Mouse (Mus musculus): ENCODE measurements at regions not wholly inside any gene's neighbourhood (a gene's known extent, or its start where the extent isn't known, plus 50 kb on each side); places are given as distances from the start of the nearest gene placed in this dataset.

DNA sequence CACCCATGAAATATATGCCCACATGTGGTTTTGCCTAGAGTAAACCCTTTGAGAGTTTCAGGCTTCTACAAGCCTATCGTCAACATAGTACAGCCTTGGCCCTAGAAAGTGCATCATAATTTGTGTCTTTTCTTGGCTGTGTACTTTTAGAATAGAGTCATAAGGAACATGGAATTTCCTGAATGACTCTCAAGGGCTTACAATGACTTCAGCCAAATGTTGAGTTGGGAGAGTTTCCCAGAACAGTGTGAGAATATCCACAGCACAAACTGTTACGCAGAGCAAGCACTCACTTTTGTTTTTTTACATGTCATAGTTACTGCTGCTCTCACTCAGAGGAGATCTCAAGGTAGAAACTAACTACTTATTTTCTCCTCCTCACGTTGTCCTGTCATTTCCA lies 152.5 kb downstream of the Spry2 start:
- no peaks in the 10 kb centered on the region for H3K9me3 ChIP-seq
- no peaks in the 10 kb centered on the region for H3K36me3 ChIP-seq (replicated peaks; ENCODE audit: low read length)
- H3K4me1 ChIP-seq = no peaks in the 10 kb centered on the region
- no peaks in the 10 kb centered on the region for H3K27me3 ChIP-seq (replicated peaks)
- no peak for TF ChIP-seq FLI1 (IDR thresholded peaks at IDR 0.05; ENCODE audit: low read length)
- no peak for TF ChIP-seq GATA1 (IDR thresholded peaks at IDR 0.05; ENCODE audit: borderline replicate concordance, low read length)
- no peak overlapping the region for H3K4me3 ChIP-seq (replicated peaks)

DNA sequence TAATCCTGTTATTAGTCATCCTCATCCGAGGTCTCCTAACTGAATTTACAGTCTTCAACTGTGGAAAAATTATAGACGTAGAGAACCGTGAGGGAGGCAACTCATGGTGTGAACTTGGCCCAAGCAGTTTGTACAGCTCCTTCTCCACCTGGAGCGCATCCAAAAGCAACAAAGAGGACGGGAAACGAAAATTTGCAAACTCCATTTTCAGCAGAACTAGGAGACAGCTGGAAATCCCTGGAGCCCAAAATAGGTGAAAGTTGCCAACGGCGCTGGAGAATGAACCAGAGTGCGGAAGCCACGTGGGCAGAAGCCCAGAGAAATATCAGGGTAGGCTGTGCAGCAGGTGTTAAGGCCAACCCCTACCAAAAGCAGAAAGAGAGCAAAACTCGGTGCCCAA lies 155.7 kb downstream of the Spry2 start:
- H3K4me1 ChIP-seq = peaks cover 7% of the 10 kb centered on the region; the same call in 1 of the 2 replicates
- no peak overlapping the region for H3K4me3 ChIP-seq (replicated peaks)
- no peaks in the 10 kb centered on the region for H3K27me3 ChIP-seq (replicated peaks)
- no peaks in the 10 kb centered on the region for H3K9me3 ChIP-seq
- no peaks in the 10 kb centered on the region for H3K36me3 ChIP-seq (replicated peaks; ENCODE audit: low read length)
- no peak for TF ChIP-seq FLI1 (IDR thresholded peaks at IDR 0.05; ENCODE audit: low read length)
- TF ChIP-seq GATA1 (IDR thresholded peaks at IDR 0.05; ENCODE audit: borderline replicate concordance, low read length) = no peak

DNA sequence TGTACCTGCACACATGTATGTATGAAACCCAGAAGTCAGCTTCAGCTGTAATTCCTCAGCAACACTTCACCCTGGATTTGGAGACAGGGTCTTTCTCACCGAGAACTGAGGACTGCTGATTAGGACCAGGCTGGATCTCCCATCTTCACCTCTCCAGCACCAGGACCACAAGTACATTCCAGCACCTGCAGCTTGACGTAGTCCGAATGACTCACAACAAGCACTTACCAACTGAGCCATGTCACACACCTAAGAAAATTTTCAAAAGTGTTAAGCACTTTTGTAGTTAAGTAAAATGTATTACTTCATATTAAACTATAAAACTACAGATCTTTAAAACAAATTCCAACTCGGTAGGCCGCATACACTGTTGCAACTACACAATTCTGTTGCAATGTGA lies 158.1 kb downstream of the Spry2 start:
- H3K36me3 ChIP-seq (replicated peaks; ENCODE audit: low read length) = no peaks in the 10 kb centered on the region
- no peaks in the 10 kb centered on the region for H3K27me3 ChIP-seq (replicated peaks)
- H3K4me3 ChIP-seq (replicated peaks) = no peak overlapping the region
- peaks cover 9% of the 10 kb centered on the region; the same call in 1 of the 2 replicates for H3K4me1 ChIP-seq
- H3K9me3 ChIP-seq = no peaks in the 10 kb centered on the region
- TF ChIP-seq GATA1 (IDR thresholded peaks at IDR 0.05; ENCODE audit: borderline replicate concordance, low read length) = no peak
- TF ChIP-seq FLI1 (IDR thresholded peaks at IDR 0.05; ENCODE audit: low read length) = no peak

DNA sequence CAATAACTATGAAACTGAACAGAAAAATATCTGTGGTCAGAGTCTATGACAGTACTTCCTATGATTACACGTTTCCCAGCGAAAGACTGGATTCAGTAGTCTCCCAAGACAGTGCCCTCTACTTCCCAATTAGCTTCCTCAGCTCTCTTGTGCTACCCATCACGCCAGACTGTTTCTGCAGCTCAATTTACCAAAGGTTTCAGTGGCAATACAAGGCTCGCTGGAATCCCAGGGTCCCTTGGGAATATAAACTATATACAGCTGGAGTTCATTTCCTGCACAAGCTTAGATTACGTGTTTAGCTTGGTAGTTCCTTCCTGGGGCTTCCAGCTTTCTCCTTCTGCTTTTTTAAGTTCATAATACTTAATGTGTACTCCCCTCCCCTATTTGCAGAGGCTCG lies 160.3 kb downstream of the Spry2 start:
- Histone ChIP-seq H3K4me1 (peaks cover 23% of the 10 kb centered on the region), H3K36me3 (replicated peaks; ENCODE audit: low read length) (no peaks in the 10 kb centered on the region), H3K4me3 (replicated peaks) (peak overlapping the region; percentile 56), H3K27me3 (replicated peaks) (no peaks in the 10 kb centered on the region), H3K9me3 (no peaks in the 10 kb centered on the region)
- TF ChIP-seq GATA1 (IDR thresholded peaks at IDR 0.05; ENCODE audit: borderline replicate concordance, low read length) (no peak), FLI1 (IDR thresholded peaks at IDR 0.05; ENCODE audit: low read length) (no peak)

DNA sequence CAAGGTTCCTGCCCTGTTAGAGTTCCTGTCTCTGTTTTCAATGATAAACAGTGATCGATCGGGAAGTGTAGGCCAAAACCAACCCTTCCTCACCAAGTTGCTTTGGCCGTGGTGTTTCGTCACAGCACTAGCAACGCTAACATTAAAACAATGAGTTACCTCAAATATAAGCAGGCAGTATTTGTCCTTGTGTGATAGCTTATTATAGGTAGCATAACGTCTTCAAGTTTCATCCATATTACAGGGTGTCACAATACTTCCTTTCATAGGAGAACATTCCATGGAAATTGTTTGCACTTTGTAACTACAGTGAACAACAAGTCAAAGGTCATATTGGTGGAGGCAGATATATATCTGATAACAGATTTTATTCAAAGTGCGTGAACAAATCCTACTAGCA lies 162.3 kb downstream of the Spry2 start:
- no peak for TF ChIP-seq FLI1 (IDR thresholded peaks at IDR 0.05; ENCODE audit: low read length)
- no peak for TF ChIP-seq GATA1 (IDR thresholded peaks at IDR 0.05; ENCODE audit: borderline replicate concordance, low read length)

DNA sequence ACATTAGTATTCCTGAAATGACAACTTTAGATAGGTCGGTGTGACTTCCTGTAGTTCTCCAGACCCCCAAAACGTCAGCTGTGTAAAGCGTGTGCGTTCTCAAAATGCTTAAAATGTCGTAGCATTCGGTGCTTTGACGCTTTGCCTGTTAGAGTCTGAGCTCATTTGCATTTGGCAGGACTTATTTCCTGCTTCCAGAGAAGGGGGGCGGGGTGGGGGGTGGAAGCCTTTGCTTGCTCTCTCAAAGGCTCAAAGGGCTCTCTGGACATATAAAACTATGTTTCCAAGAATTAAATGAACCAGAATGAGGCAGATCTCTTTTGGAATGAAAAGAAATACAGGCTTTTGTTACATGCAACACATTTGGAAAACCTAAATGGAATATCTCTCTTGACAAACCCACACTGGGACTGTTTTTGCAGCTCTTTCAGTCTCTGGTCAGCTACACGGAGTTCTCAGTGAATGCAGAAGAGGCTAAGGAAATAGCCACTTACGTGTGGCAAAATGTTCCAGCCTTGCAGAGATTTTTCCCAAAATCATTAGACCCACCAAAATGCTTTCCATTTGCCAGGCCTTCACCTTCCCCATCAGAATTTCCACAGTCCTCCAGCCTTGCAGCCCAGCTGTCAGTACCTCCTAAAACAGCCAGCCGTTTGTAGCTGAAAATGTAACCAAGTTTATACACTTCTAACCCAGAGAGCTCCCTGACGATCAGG lies 163.4 kb downstream of the Spry2 start:
- no peaks in the 10 kb centered on the region for H3K36me3 ChIP-seq (replicated peaks; ENCODE audit: low read length)
- peak overlapping the region; percentile 88 for H3K4me3 ChIP-seq (replicated peaks)
- H3K27me3 ChIP-seq (replicated peaks) = no peaks in the 10 kb centered on the region
- peaks cover 32% of the 10 kb centered on the region for H3K4me1 ChIP-seq
- H3K9me3 ChIP-seq = no peaks in the 10 kb centered on the region
- TF ChIP-seq GATA1 (IDR thresholded peaks at IDR 0.05; ENCODE audit: borderline replicate concordance, low read length) (no peak), FLI1 (IDR thresholded peaks at IDR 0.05; ENCODE audit: low read length) (no peak)

More for the DNA sequence above, 162.3 kb downstream of the Spry2 start:
- H3K36me3 ChIP-seq (replicated peaks; ENCODE audit: low read length) = no peaks in the 10 kb centered on the region
- no peak overlapping the region for H3K4me3 ChIP-seq (replicated peaks)
- no peaks in the 10 kb centered on the region for H3K9me3 ChIP-seq
- no peaks in the 10 kb centered on the region for H3K27me3 ChIP-seq (replicated peaks)
- peaks cover 32% of the 10 kb centered on the region for H3K4me1 ChIP-seq

DNA sequence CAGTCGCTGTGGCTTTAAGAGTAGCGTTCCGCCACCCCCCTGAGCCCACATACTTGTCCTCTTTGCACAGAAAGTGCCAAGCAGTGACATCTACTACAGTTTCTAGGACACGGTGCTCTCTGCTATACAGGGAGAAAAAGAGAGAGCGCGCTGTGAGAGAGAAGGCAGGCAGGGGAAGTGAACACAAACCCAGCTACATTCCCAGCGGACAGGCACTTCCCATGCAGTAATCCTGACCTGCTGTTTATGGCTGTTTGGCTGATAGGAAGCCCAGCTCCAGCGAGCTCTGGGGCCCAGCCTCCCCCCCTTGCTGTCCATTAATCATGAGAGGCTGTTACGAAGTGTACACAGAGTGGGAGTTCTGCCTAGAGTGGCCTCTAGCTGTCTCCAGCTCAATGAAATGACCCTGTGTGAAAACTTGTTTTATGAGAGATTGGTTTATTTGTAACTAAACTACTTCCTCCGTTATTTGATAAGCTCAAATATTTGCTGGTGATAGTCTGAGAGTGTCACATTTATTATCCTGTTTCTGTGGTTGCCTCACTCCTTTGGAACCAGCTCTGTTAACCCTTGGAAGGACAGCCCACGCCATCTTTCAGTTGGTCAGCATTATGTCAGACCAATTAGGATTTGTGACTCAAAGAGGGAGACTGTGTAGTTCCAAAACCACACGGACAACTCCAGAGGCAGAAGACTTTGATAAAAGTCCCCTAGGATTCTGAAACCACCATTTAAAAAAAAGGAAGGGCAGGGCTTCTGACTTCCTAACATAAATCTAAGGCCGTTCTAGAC lies 164.2 kb downstream of the Spry2 start:
- Histone ChIP-seq H3K4me1 (peaks cover 32% of the 10 kb centered on the region), H3K4me3 (replicated peaks) (peak overlapping the region; percentile 88), H3K9me3 (no peaks in the 10 kb centered on the region), H3K27me3 (replicated peaks) (no peaks in the 10 kb centered on the region), H3K36me3 (replicated peaks; ENCODE audit: low read length) (no peaks in the 10 kb centered on the region)
- TF ChIP-seq FLI1 (IDR thresholded peaks at IDR 0.05; ENCODE audit: low read length) = no peak
- no peak for TF ChIP-seq GATA1 (IDR thresholded peaks at IDR 0.05; ENCODE audit: borderline replicate concordance, low read length)

DNA sequence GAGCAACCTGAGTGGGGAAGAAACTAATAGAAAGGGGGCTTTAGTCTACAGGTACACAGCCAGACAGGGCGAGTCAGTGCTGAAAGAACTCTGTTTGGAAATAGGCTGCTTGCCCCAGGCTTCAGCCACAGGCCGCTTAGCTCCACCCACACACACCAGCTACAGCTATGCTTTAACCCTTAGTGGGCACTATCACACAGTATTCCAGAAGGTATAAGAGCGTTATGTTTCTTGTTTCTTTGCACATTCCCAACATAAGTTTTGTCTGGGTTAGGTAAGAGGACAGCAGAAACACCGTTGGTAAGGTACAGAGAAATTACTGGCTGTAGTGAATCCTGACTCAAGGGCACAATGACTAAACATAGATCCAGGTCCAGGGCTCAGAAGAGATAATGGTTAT lies 165.8 kb downstream of the Spry2 start:
- Histone ChIP-seq H3K9me3 (no peaks in the 10 kb centered on the region), H3K4me1 (peaks cover 32% of the 10 kb centered on the region), H3K36me3 (replicated peaks; ENCODE audit: low read length) (no peaks in the 10 kb centered on the region), H3K4me3 (replicated peaks) (peak overlapping the region; percentile 29), H3K27me3 (replicated peaks) (no peaks in the 10 kb centered on the region)
- TF ChIP-seq FLI1 (IDR thresholded peaks at IDR 0.05; ENCODE audit: low read length) (no peak), GATA1 (IDR thresholded peaks at IDR 0.05; ENCODE audit: borderline replicate concordance, low read length) (no peak)

DNA sequence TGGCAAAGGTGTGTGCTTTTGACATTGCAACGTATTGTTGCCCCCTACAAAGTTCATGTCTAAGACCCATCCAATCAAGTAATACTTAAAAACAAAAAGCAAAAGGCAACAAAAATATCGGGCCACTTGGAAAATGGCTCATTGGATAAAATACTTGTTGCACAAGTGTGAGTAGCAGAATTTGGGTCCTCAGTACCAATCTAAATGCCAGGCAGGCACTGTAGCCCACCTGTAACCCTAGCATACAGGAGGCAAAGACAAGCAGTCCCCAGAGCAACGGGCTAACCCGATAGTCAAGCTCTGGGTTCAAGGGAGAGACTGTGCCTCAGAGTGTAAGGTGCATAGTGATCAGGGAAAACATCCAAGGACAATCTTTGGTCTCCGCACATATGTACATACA lies 167.8 kb downstream of the Spry2 start:
- no peaks in the 10 kb centered on the region for H3K27me3 ChIP-seq (replicated peaks)
- H3K36me3 ChIP-seq (replicated peaks; ENCODE audit: low read length) = no peaks in the 10 kb centered on the region
- TF ChIP-seq GATA1 (IDR thresholded peaks at IDR 0.05; ENCODE audit: borderline replicate concordance, low read length) (no peak), FLI1 (IDR thresholded peaks at IDR 0.05; ENCODE audit: low read length) (no peak)
- no peaks in the 10 kb centered on the region for H3K9me3 ChIP-seq
- no peak overlapping the region for H3K4me3 ChIP-seq (replicated peaks)
- H3K4me1 ChIP-seq = peaks cover 39% of the 10 kb centered on the region

DNA sequence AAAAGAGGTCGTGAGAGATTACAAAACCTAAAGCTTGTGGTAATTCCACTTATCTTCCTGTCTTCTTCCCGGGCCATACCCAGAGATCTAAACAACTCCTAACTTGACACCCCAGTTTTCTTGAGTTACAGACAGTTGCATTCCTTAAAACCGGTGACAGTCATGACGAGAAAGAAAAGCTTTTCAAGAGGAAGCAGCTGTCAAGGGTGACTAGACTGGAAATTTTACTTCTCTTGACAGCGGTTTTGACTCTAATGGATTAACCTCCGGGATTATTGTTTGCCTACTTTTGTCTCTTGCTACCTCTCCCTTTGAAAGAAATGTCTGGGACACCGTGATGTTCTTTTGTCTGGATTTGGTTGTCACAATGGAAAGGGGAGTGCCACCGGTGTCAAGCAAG lies 170.9 kb downstream of the Spry2 start:
- TF ChIP-seq FLI1 (IDR thresholded peaks at IDR 0.05; ENCODE audit: low read length) = no peak
- TF ChIP-seq GATA1 (IDR thresholded peaks at IDR 0.05; ENCODE audit: borderline replicate concordance, low read length) = no peak
- H3K27me3 ChIP-seq (replicated peaks) = no peaks in the 10 kb centered on the region
- H3K36me3 ChIP-seq (replicated peaks; ENCODE audit: low read length) = no peaks in the 10 kb centered on the region
- H3K9me3 ChIP-seq = no peaks in the 10 kb centered on the region
- H3K4me3 ChIP-seq (replicated peaks) = peak overlapping the region; percentile 53
- H3K4me1 ChIP-seq = peaks cover 18% of the 10 kb centered on the region

Measured in megakaryocyte, embryonic 14.5 days (primary cell).